Mouse (Mus musculus): ENCODE data around the gene Gnai2. TPM values are rescaled to one million over a fixed set of nuclear protein-coding genes. Genes with fewer than 3 reads are reported as not detected.
"Not testable (repeated sequence)": the region's sequence is repeated elsewhere in the genome, so short reads cannot be mapped to it uniquely, and the experiment has no call there.

Gnai2 gene
- 100 to 1,000 TPM; 208 to 222 TPM for total RNA-seq (2021)
- long read RNA-seq, experiment 1, transcript Gnai2-202 (9 exons, 1,777 nt), result minor isoform, 12 of 126 reads
- long read RNA-seq, experiment 1, transcript Gnai2-201 (9 exons, 2,215 nt), result major isoform, 90 of 126 reads
- long read RNA-seq, experiment 1, transcript Gnai2-206 (2 exons, 595 nt), result minor isoform, 7 of 126 reads
- long read RNA-seq, experiment 1, partial matches to known transcripts, result 15 of 126 reads
- long read RNA-seq, experiment 1, other reads (novel, unspliced or antisense), result 2 of 126 reads
- long read RNA-seq, experiment 2, transcript Gnai2-206 (2 exons, 595 nt), result minor isoform, 10 of 164 reads
- long read RNA-seq, experiment 2, transcript Gnai2-202 (9 exons, 1,777 nt), result minor isoform, 18 of 164 reads
- long read RNA-seq, experiment 2, transcript Gnai2-201 (9 exons, 2,215 nt), result major isoform, 110 of 164 reads
- long read RNA-seq, experiment 2, partial matches to known transcripts, result 20 of 164 reads
- long read RNA-seq, experiment 2, other reads (novel, unspliced or antisense), result 6 of 164 reads

DNA sequence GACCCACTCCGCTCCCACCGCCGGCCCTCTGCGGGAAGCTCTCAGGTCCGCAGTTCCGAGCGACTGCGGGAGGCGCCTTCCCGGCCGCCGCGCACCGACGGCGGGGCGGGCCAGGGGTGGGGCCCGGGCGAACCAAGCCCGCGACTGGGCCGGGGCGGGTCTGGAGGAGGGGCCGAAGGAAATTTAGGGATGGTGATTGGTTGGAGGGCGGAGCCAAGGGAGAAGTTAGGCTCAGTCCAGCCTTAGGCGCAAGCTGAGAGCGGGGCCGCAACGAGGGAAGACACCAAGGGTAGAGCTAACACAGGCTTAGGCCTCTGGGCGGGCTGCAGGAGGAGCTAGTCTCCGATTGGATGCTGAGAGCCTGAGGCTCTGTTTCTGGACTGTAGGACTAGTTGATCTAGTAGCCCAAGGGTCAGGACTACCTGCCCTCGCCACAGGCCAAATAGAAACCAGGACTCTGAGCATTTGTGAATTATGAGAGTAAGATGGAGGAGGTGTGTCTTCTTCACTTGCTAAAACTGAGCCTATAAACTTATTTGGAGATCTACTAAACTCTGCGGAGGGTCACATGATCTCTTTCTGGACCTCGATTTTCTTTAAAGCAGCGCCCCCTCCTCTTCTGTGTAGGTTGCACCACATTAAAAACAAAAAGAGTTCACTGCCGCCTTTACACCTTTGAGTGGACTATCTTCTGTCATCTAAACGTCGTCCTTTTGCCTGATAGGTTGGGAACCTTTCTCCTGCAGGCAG is at the start of gene Gnai2:
Gnai2 (minus strand) TSS at position 89 of the 750 bp plus-strand sequence.
- peak; percentile 95 for DNase-seq (ENCODE audit: low spot score in 2 of 2)
- Histone ChIP-seq H3K27ac (peak within 1 kb of the TSS; percentile 92), H3K4me3 (peak within 1 kb of the TSS; percentile 95)
- no peak; the same call in 1 of the 2 replicates for TF ChIP-seq CTCF (conservative IDR thresholded peaks at IDR 0.05)

DNA sequence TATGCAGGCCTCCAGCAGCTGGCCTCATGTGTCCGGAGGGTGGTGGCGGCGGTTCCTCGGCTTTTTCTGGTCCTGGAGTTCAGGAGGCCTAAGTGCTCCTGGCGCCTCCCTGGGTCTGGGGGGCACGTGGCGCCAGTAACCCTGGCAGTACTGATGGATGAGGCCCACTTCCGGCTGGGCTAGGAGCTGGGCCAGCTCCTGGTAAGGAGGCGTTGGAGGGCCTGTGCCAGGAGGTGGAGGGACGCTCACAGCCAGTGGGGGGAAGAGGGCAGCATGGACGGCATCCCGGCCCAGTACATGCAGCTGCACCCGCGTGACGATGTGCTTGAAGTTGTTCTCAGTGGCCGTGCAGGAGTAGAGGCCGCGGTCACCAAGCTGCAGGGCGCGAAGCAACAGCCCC is 47.2 kb upstream of the Gnai2 start:
- no peak overlapping the region for H3K4me3 ChIP-seq
- DNase-seq (ENCODE audit: low spot score in 2 of 2), result no peak
- no peak overlapping the region for H3K27ac ChIP-seq
- no peak for TF ChIP-seq CTCF (conservative IDR thresholded peaks at IDR 0.05)

- no peak within 1 kb of the TSS for H3K27ac ChIP-seq
- no peak within 1 kb of the TSS for H3K4me3 ChIP-seq
- TF ChIP-seq CTCF (conservative IDR thresholded peaks at IDR 0.05), result no peak
These were observed 44.3 kb upstream of the Gnai2 start, which contains the start of gene Gnat1 for GRCm38 (mm10) chr9:107679501-107679900. Gene Gnat1, minus strand, starts transcription at chr9:107679712.

DNA sequence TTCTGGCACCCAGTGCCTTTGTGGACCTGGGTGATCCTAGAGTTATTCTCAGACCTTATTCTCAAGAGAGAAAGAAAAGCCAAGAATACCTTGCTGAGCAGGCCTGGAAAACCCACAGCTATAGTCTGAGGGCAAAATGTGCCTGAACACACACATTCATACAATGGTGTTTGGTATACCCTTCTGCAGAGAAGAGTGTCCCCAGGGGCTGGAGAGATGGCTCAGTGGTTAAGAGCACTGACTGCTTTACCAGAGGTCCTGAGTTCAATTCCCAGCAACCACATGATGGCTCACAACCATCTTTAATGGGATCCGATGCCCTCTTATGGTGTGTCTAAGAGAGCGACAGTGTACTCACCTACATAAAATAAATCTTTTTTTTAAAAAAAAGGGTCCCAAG is 43.7 kb upstream of the Gnai2 start:
- H3K4me3 ChIP-seq, result no peak overlapping the region
- H3K27ac ChIP-seq, result no peak overlapping the region
- DNase-seq (ENCODE audit: low spot score in 2 of 2), result no peak
- no peak for TF ChIP-seq CTCF (conservative IDR thresholded peaks at IDR 0.05)

More at GRCm38 (mm10) chr9:107679501-107679900, 44.3 kb upstream of the Gnai2 start, which contains the start of gene Gnat1:
- no peak for DNase-seq (ENCODE audit: low spot score in 2 of 2)

- peak; percentile 73 to 81 for DNase-seq (ENCODE audit: low spot score in 2 of 2)
- not testable (repeated sequence) for H3K4me3 ChIP-seq, H3K27ac ChIP-seq
- TF ChIP-seq CTCF (conservative IDR thresholded peaks at IDR 0.05), result peak; percentile 81
These were observed 42.8 kb upstream of the Gnai2 start for GRCm38 (mm10) chr9:107677819-107678526.

GRCm38 (mm10) chr9:107677091-107677784 is 42.1 kb upstream of the Gnai2 start:
- DNase-seq (ENCODE audit: low spot score in 2 of 2), result peak in 1 of 2 experiments; percentile 54
- H3K27ac ChIP-seq, result no peak overlapping the region
- TF ChIP-seq CTCF (conservative IDR thresholded peaks at IDR 0.05), result peak; percentile 73
- H3K4me3 ChIP-seq, result no peak overlapping the region

GRCm38 (mm10) chr9:107676302-107676701 is 41.1 kb upstream of the Gnai2 start:
- peak overlapping the region; percentile 49 for H3K4me3 ChIP-seq
- no peak overlapping the region for H3K27ac ChIP-seq
- TF ChIP-seq CTCF (conservative IDR thresholded peaks at IDR 0.05), result no peak
- DNase-seq (ENCODE audit: low spot score in 2 of 2), result no peak

GRCm38 (mm10) chr9:107675671-107676301 is 40.6 kb upstream of the Gnai2 start:
- H3K27ac ChIP-seq, result no peak overlapping the region
- TF ChIP-seq CTCF (conservative IDR thresholded peaks at IDR 0.05), result peak; percentile 94
- peak; percentile 47 to 78 for DNase-seq (ENCODE audit: low spot score in 2 of 2)
- H3K4me3 ChIP-seq, result peak overlapping the region; percentile 49

DNA sequence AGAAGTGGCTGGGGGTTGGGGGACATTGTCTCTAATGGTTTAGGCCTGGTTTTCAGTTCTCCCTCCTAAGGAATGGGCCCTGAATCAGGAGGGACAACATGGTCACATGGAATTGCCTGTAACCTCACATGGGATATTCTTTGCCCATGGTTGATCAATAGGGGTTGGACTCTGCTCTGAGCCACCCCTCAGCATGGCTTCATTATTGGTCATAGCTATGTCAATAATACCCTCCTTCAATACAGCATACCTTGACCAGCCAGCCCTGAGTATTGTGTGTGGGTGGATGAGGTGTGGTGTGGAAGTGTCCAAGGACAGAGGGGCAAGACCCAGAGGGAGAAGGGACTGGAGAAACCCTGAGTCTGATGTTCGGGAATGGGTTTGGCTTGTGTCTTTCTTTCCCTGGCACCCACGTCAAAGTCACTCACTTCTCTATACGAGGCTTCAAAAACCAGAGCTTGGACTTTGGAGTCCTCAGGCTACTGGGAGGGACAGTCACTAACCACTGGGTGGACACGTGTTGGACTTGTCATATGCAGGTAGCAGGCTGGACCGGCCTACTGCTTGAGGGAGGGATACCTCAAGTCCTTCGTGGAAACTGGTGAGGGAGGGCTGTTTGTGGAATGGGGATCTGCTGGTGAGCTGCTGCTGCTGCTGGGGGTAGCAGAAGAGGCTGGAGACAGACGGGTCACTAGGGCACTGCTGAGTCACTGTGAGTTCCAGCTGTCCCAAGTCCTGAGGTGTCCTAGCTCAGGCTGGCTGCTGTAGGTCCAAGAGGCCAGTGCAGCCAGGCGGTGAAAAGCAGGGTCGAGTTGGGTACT is 39.7 kb upstream of the Gnai2 start:
- no peak for TF ChIP-seq CTCF (conservative IDR thresholded peaks at IDR 0.05)
- DNase-seq (ENCODE audit: low spot score in 2 of 2), result no peak

DNA sequence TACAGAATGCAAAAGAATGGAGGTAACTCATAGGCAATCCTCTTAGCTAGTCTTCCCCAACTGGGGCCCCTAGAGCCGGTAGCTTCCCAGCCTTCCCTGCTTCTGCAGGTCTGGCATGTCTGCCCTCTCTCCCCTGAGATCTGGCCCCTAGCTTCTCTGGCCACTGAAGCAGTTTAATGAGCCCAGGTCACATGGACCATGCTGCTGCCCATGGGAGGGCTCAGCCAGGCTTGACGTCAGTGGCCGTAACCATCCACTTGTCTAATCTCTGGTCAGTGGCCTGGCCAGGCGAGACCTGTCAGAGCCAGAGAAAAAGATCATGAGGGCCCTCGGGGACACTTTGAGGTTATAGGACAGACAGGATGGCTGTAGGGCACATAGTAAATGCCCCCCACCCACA is 35.1 kb upstream of the Gnai2 start:
- no peak for DNase-seq (ENCODE audit: low spot score in 2 of 2)
- no peak for TF ChIP-seq CTCF (conservative IDR thresholded peaks at IDR 0.05)
- H3K27ac ChIP-seq, result no peak overlapping the region
- H3K4me3 ChIP-seq, result no peak overlapping the region

More for the DNA sequence above, 39.7 kb upstream of the Gnai2 start:
- Histone ChIP-seq H3K4me3 (no peak overlapping the region), H3K27ac (no peak overlapping the region)

GRCm38 (mm10) chr9:107669480-107669945 is 34.3 kb upstream of the Gnai2 start, which contains the start of gene Slc38a3:
Gene Slc38a3, minus strand, starts transcription at chr9:107669530.
- H3K4me3 ChIP-seq, result no peak within 1 kb of the TSS
- H3K27ac ChIP-seq, result no peak within 1 kb of the TSS
- no peak for DNase-seq (ENCODE audit: low spot score in 2 of 2)
- no peak for TF ChIP-seq CTCF (conservative IDR thresholded peaks at IDR 0.05)

All from layer of hippocampus, adult 2 months (tissue).